ENCODE assay signal across 8 mouse cellular contexts in the genomic region with DNA sequence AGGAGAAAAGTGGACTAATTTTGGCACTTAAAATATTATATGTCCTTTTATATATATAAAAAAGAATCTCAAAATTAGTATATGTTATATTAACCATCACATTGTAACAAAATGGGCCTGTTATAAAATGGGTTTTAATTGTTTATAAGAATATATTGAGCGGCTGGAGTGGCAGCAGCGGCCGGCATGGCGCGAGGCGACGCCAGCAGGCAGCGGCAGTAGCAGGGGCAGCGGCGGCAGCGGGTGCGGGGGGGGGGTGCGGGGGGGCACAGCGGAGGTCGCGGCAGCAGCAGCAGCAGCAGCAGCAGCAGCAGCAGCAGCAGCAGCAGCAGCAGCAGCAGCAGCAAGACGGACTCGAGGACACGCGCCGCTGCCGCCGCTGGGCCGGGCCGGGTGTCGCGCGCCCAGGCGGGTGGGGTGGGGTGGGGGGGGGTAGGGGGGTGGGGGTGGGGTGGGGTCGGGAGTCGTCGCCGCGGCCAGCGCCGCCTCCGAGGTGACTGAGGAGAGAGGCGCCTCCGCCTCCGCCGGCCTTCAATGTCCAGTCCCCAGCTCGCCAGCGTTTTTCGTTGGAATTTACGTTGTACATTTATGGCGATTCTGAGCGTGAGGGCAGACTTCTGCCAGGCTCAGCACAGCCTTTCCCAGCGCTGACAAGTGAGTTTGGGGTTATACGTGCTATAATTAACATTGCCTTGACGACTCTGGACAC. TPM values are rescaled to one million over a fixed set of nuclear protein-coding genes. Genes with fewer than 3 reads are reported as not detected.
A peak's percentile ranks its signal among the peaks of the same experiment; 100 is the strongest.
DNase-seq lines count a peak whose midpoint lies in the region; ATAC-seq and TF ChIP-seq lines count a peak whose summit lies in the region.

No protein-coding gene starts in this region.

- 3% methylated on average over 27 of the region's 50 CpGs for WGBS in cerebellum, adult 2 months
- under 1% methylated on average over 40 of the region's 50 CpGs for WGBS in hindbrain, postnatal 0 days
- WGBS in midbrain, embryonic 12.5 days = 0% methylated on average over 22 of the region's 50 CpGs

- no peaks in the 10 kb centered on the region for H3K27me3 ChIP-seq in cerebellum, adult 2 months (ENCODE audit: control insufficient read depth, insufficient read depth, low read length)
- H3K27me3 ChIP-seq in testis, adult 2 months (ENCODE audit: control insufficient read depth, insufficient read depth, low read length) = no peaks in the 10 kb centered on the region
- no peaks in the 10 kb centered on the region for H3K27me3 ChIP-seq in hindbrain, postnatal 0 days (ENCODE audit: insufficient read depth, low read length)
- H3K27me3 ChIP-seq in midbrain, embryonic 12.5 days = no peaks in the 10 kb centered on the region; the same call in 1 of the 2 replicates

- no peak for TF ChIP-seq CTCF in cerebellum, adult 2 months (IDR thresholded peaks at IDR 0.05; ENCODE audit: borderline replicate concordance, insufficient read depth, low read depth, low read length)
- TF ChIP-seq CTCF in testis, adult 2 months (IDR thresholded peaks at IDR 0.05; ENCODE audit: control insufficient read depth, insufficient read depth, insufficient replicate concordance, low read depth, low read length) = no peak
- no peak for TF ChIP-seq CTCF in hindbrain, postnatal 0 days (IDR thresholded peaks at IDR 0.05; ENCODE audit: low read depth)

- peak in 1 of 2 experiments; percentile 1 for DNase-seq in cerebellum, adult 2 months
- no peak for DNase-seq in cerebellum, postnatal 36 days
- no peak for DNase-seq in testis, postnatal 14 days (ENCODE audit: low spot score)
- DNase-seq in hindbrain, postnatal 0 days (ENCODE audit: low spot score) = peak; percentile 50
- DNase-seq in right cerebral cortex, postnatal 36 days (ENCODE audit: low spot score in 2 of 2) = no peak

- H3K4me1 ChIP-seq in cerebellum, adult 2 months (ENCODE audit: control insufficient read depth, insufficient read depth, low read length) = no peaks in the 10 kb centered on the region
- H3K4me1 ChIP-seq in testis, adult 2 months (ENCODE audit: control insufficient read depth, insufficient read depth, low read length) = no peaks in the 10 kb centered on the region; the same call in 1 of the 2 replicates
- H3K4me1 ChIP-seq in hindbrain, postnatal 0 days (ENCODE audit: insufficient read depth, low read length) = no peaks in the 10 kb centered on the region
- no peaks in the 10 kb centered on the region for H3K4me1 ChIP-seq in midbrain, embryonic 12.5 days

- peak overlapping the region; percentile 57 for H3K4me2 ChIP-seq in hindbrain, postnatal 0 days (ENCODE audit: low read depth, low read length)
- peak overlapping the region; percentile 64 for H3K4me2 ChIP-seq in midbrain, embryonic 12.5 days (replicated peaks)

- no peaks in the 10 kb centered on the region for H3K9me3 ChIP-seq in hindbrain, postnatal 0 days (ENCODE audit: low read length)
- H3K9me3 ChIP-seq in midbrain, embryonic 12.5 days = no peaks in the 10 kb centered on the region

- no peak for TF ChIP-seq POLR2A in cerebellum, adult 2 months (IDR thresholded peaks at IDR 0.05; ENCODE audit: borderline replicate concordance, insufficient read depth, low read length)
- no peak for TF ChIP-seq POLR2A in testis, adult 2 months (IDR thresholded peaks at IDR 0.05; ENCODE audit: control insufficient read depth, low read depth, low read length)

- no peak overlapping the region for H3K27ac ChIP-seq in cerebellum, adult 2 months (ENCODE audit: insufficient read depth, low read length)
- no peak overlapping the region for H3K27ac ChIP-seq in testis, adult 2 months (ENCODE audit: control insufficient read depth, insufficient read depth, low read depth, low read length)
- no peak overlapping the region for H3K27ac ChIP-seq in hindbrain, postnatal 0 days
- H3K27ac ChIP-seq in midbrain, embryonic 12.5 days (replicated peaks) = no peak overlapping the region

- peak; percentile 88 for ATAC-seq in hindbrain, postnatal 0 days
- ATAC-seq in midbrain, embryonic 12.5 days (ENCODE audit: low FRiP score, low read depth) = peak; percentile 85
- ATAC-seq in megakaryocyte-erythroid progenitor cell, adult 5-6 weeks (replicated peaks; ENCODE audit: low FRiP score, low TSS enrichment, poor library complexity, severe bottlenecking) = no peak

- peak overlapping the region; percentile 38; the same call in 1 of the 2 replicates for H3K9ac ChIP-seq in hindbrain, postnatal 0 days (replicated peaks; ENCODE audit: low read length)
- H3K9ac ChIP-seq in midbrain, embryonic 12.5 days (replicated peaks) = peak overlapping the region; percentile 57

- no peaks in the 10 kb centered on the region for H3K36me3 ChIP-seq in testis, adult 2 months (ENCODE audit: control insufficient read depth, insufficient read depth, low read length)
- no peaks in the 10 kb centered on the region for H3K36me3 ChIP-seq in hindbrain, postnatal 0 days (ENCODE audit: insufficient read depth, low read length)
- no peaks in the 10 kb centered on the region for H3K36me3 ChIP-seq in midbrain, embryonic 12.5 days

- H3K4me3 ChIP-seq in cerebellum, adult 2 months (replicated peaks; ENCODE audit: insufficient read depth, low read depth, low read length) = peak overlapping the region; percentile 40
- peak overlapping the region; percentile 73 for H3K4me3 ChIP-seq in testis, adult 2 months (ENCODE audit: control insufficient read depth, low read depth, low read length)
- peak overlapping the region; percentile 44 for H3K4me3 ChIP-seq in hindbrain, postnatal 0 days (ENCODE audit: low read length)
- peak overlapping the region; percentile 57 for H3K4me3 ChIP-seq in midbrain, embryonic 12.5 days

RNA-seq across cellular contexts. Expression of a gene that starts 26.9 kb away (rescaled TPM):
- 0.33 and 0.34 TPM in 2 replicates for polyA plus RNA-seq in cerebellum, adult 2 months (2012; rRNA removed)
- polyA plus RNA-seq in testis, adult 2 months (2012; rRNA removed) = 12.4 and 15.8 TPM in 2 replicates
- total RNA-seq in hindbrain, postnatal 0 days (2014; rRNA removed) = 0.21 TPM in 1 of 2 replicates, not detected in the other
- 0.09 and 0.30 TPM in 2 replicates for polyA plus RNA-seq in hindbrain, postnatal 0 days (2015; fragmentation: Nextera tagmentation; extraction: Ambion mirVana)
- not detected in 2 replicates for polyA plus RNA-seq in midbrain, embryonic 12.5 days (2016; fragmentation: Nextera tagmentation; extraction: Ambion mirVana)
- total RNA-seq in megakaryocyte-erythroid progenitor cell, adult 5-6 weeks (2014; fragmentation: Nextera tagmentation) = not detected in 2 replicates
- not detected in 2 replicates for total RNA-seq in megakaryocyte-erythroid progenitor cell, adult 5-6 weeks (2017)
